Mouse (Mus musculus): ENCODE results near the gene Zfhx3. TPM values are rescaled to one million over a fixed set of nuclear protein-coding genes. Genes with fewer than 3 reads are reported as not detected.

Zfhx3 gene
- total RNA-seq, 2 experiments from 2014 or later = 2.1 to 10.9 TPM

- no peak for ATAC-seq (ENCODE audit: poor library complexity, severe bottlenecking)
Measured at GRCm38 (mm10) chr8:108621296-108621695, 678.9 kb downstream of the Zfhx3 start.

- no peak for ATAC-seq (ENCODE audit: poor library complexity, severe bottlenecking)
Measured at GRCm38 (mm10) chr8:108623660-108624059, 681.2 kb downstream of the Zfhx3 start.

GRCm38 (mm10) chr8:108625571-108626120, 683.2 kb downstream of the Zfhx3 start:
- no peak for ATAC-seq (ENCODE audit: poor library complexity, severe bottlenecking)

GRCm38 (mm10) chr8:108631069-108631468, 688.6 kb downstream of the Zfhx3 start:
- ATAC-seq (ENCODE audit: poor library complexity, severe bottlenecking) = peak; percentile 68

- ATAC-seq (ENCODE audit: poor library complexity, severe bottlenecking) = no peak
Measured at GRCm38 (mm10) chr8:108634282-108634681, 691.8 kb downstream of the Zfhx3 start.

GRCm38 (mm10) chr8:108637887-108638286, 695.4 kb downstream of the Zfhx3 start:
- ATAC-seq (ENCODE audit: poor library complexity, severe bottlenecking) = peak; percentile 86

GRCm38 (mm10) chr8:108645660-108646059, 703.2 kb downstream of the Zfhx3 start:
- ATAC-seq (ENCODE audit: poor library complexity, severe bottlenecking) = no peak

- ATAC-seq (ENCODE audit: poor library complexity, severe bottlenecking) = no peak
Measured at GRCm38 (mm10) chr8:108647556-108647955, 705.1 kb downstream of the Zfhx3 start.

GRCm38 (mm10) chr8:108648993-108649392, 706.5 kb downstream of the Zfhx3 start:
- ATAC-seq (ENCODE audit: poor library complexity, severe bottlenecking) = no peak

- no peak for ATAC-seq (ENCODE audit: poor library complexity, severe bottlenecking)
Measured at GRCm38 (mm10) chr8:108650837-108651236, 708.4 kb downstream of the Zfhx3 start.

GRCm38 (mm10) chr8:108661486-108662093, 719.1 kb downstream of the Zfhx3 start:
- ATAC-seq (ENCODE audit: poor library complexity, severe bottlenecking) = no peak

- ATAC-seq (ENCODE audit: poor library complexity, severe bottlenecking) = peak; percentile 78
Measured at GRCm38 (mm10) chr8:108662766-108663165, 720.3 kb downstream of the Zfhx3 start.

GRCm38 (mm10) chr8:108671939-108672515, 729.6 kb downstream of the Zfhx3 start:
- no peak for ATAC-seq (ENCODE audit: poor library complexity, severe bottlenecking)

- ATAC-seq (ENCODE audit: poor library complexity, severe bottlenecking) = no peak
Measured at GRCm38 (mm10) chr8:108675001-108675525, 732.6 kb downstream of the Zfhx3 start.

- ATAC-seq (ENCODE audit: poor library complexity, severe bottlenecking) = no peak
Measured at GRCm38 (mm10) chr8:108689694-108690093, 747.2 kb downstream of the Zfhx3 start.

- ATAC-seq (ENCODE audit: poor library complexity, severe bottlenecking) = no peak
Measured at GRCm38 (mm10) chr8:108690576-108691455, 748.4 kb downstream of the Zfhx3 start.

GRCm38 (mm10) chr8:108691456-108692238, 749.2 kb downstream of the Zfhx3 start:
- ATAC-seq (ENCODE audit: poor library complexity, severe bottlenecking) = peak; percentile 67

GRCm38 (mm10) chr8:108692239-108692627, 749.8 kb downstream of the Zfhx3 start:
- no peak for ATAC-seq (ENCODE audit: poor library complexity, severe bottlenecking)

- ATAC-seq (ENCODE audit: poor library complexity, severe bottlenecking) = no peak
Measured at GRCm38 (mm10) chr8:108692669-108693665, 750.5 kb downstream of the Zfhx3 start.

Data from megakaryocyte, adult 5-6 weeks (primary cell).